Mouse (Mus musculus) layer of hippocampus, adult 9-11 months (tissue): ENCODE measurements at regions not wholly inside any gene's neighbourhood (a gene's known extent, or its start where the extent isn't known, plus 50 kb on each side); places are given as distances from the start of the nearest gene placed in this dataset.

Experiments
- DNase-seq: peaks from one replicate; pipeline ENCODE4 v3.0.0; 2022

GRCm38 (mm10) chr9:6608428-6609283 lies 339.0 kb upstream of the Ddi1 start:
- DNase-seq: no peak
